Mouse (Mus musculus) E14TG2a.4 (cell line): ENCODE data around the gene Cd300ld.
"Not testable (repeated sequence)": the region's sequence is repeated elsewhere in the genome, so short reads cannot be mapped to it uniquely, and the experiment has no call there.

ENCODE experiments used
- H3K27me3 ChIP-seq: 2 replicates; pipeline ENCODE4 v1.6.1; 2014; ENCODE audit warnings: low read length, control low read depth; ENCODE audit not compliant: insufficient read depth
- H3K36me3 ChIP-seq: 2 replicates; pipeline ENCODE4 v1.6.1; 2014; ENCODE audit warnings: low read length, control low read depth; ENCODE audit not compliant: insufficient read depth
- H3K4me1 ChIP-seq: replicated peaks from 2 replicates; pipeline ENCODE4 v1.6.1; 2014; ENCODE audit warnings: low read depth, low read length, control low read depth
- H3K4me3 ChIP-seq: replicated peaks from 2 replicates; pipeline ENCODE4 v1.5.1; 2014; ENCODE audit warnings: mild to moderate bottlenecking, low read length
- H3K9me3 ChIP-seq: 2 replicates; pipeline ENCODE4 v1.6.1; 2014; ENCODE audit warnings: low read length, control low read depth
- CTCF ChIP-seq: conservative IDR thresholded peaks from 2 replicates; pipeline ENCODE4 v1.5.1; 2014; ENCODE audit warnings: low read length
- NANOG ChIP-seq: IDR thresholded peaks from 2 replicates; pipeline ENCODE4 v1.6.1; 2014; ENCODE audit warnings: borderline replicate concordance, low read length, mixed read lengths
- POU5F1 ChIP-seq: IDR thresholded peaks from 2 replicates; pipeline ENCODE4 v1.6.1; 2014; ENCODE audit warnings: low read length, borderline replicate concordance

Cd300ld gene

GRCm38 (mm10) chr11:114989793-114990192 is at the start of gene Cd300ld:
TSS of gene Cd300ld (minus strand) at chr11:114989922.
- Histone ChIP-seq H3K4me1 (no peaks in the 10 kb centered on the region), H3K9me3 (no peaks in the 10 kb centered on the region), H3K4me3 (no peak within 1 kb of the TSS), H3K27me3 (no peaks in the 10 kb centered on the region), H3K36me3 (no peaks in the 10 kb centered on the region)
- TF ChIP-seq CTCF: no peak
- TF ChIP-seq POU5F1: no peak
- no peak for TF ChIP-seq NANOG

- not testable (repeated sequence) for H3K4me1 ChIP-seq, H3K36me3 ChIP-seq, H3K4me3 ChIP-seq, H3K9me3 ChIP-seq, H3K27me3 ChIP-seq
Measured at GRCm38 (mm10) chr11:115037669-115038068, 47.9 kb upstream of the Cd300ld start, which contains the start of gene Cd300ld5. TSS of gene Cd300ld5 (minus strand) at chr11:115037769.

- H3K27me3 ChIP-seq, H3K9me3 ChIP-seq, H3K4me3 ChIP-seq, H3K36me3 ChIP-seq, H3K4me1 ChIP-seq: not testable (repeated sequence)
Measured at GRCm38 (mm10) chr11:115026912-115027311, 37.2 kb upstream of the Cd300ld start, which contains the start of gene Cd300ld4. TSS of gene Cd300ld4 (minus strand) at chr11:115027012.

GRCm38 (mm10) chr11:115016093-115016492 is 26.4 kb upstream of the Cd300ld start, which contains the start of gene Cd300ld2:
TSS of gene Cd300ld2 (minus strand) at chr11:115016193.
- H3K27me3 ChIP-seq, H3K4me1 ChIP-seq, H3K36me3 ChIP-seq, H3K9me3 ChIP-seq, H3K4me3 ChIP-seq: not testable (repeated sequence)

- TF ChIP-seq CTCF (no peak), POU5F1 (no peak), NANOG (no peak)
- Histone ChIP-seq H3K4me1 (no peaks in the 10 kb centered on the region), H3K27me3 (peaks cover 22% of the 10 kb centered on the region), H3K36me3 (no peaks in the 10 kb centered on the region), H3K9me3 (no peaks in the 10 kb centered on the region), H3K4me3 (no peak overlapping the region)
Measured at GRCm38 (mm10) chr11:115004070-115004469, 14.3 kb upstream of the Cd300ld start.

- Histone ChIP-seq H3K4me1 (no peaks in the 10 kb centered on the region), H3K27me3 (peaks cover 29% of the 10 kb centered on the region), H3K36me3 (no peaks in the 10 kb centered on the region), H3K9me3 (no peaks in the 10 kb centered on the region), H3K4me3 (no peak within 1 kb of the TSS)
- TF ChIP-seq NANOG (no peak), CTCF (no peak), POU5F1 (no peak)
Measured at GRCm38 (mm10) chr11:115001474-115002040, 11.8 kb upstream of the Cd300ld start, which contains the start of gene Cd300c2. TSS of gene Cd300c2 (minus strand) at chr11:115001880.

DNA sequence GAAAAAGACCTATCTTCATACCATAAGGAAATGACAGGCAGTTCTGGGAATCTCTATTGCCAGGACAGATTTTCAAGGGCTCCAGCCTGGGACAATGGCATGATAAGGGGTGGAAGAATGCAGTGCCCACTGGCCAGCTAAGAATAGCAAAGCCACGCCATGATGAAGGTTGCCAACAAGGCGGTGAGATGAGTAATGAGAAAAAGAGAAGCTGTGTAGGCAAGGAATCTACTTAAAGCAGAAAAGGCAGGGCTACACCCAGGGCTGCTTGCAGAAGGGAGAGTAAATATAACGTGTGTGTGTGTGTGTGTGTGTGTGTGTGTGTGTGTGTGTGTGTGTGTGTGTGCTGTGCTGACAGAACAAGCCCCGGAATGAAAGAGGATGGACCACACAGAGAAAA is 7.9 kb downstream of the Cd300ld start:
- H3K36me3 ChIP-seq: no peaks in the 10 kb centered on the region
- peaks cover 5% of the 10 kb centered on the region; the same call in 1 of the 2 replicates for H3K9me3 ChIP-seq
- H3K27me3 ChIP-seq: no peaks in the 10 kb centered on the region
- H3K4me1 ChIP-seq: no peaks in the 10 kb centered on the region
- H3K4me3 ChIP-seq: no peak overlapping the region
- TF ChIP-seq CTCF (no peak), POU5F1 (no peak)

- no peaks in the 10 kb centered on the region for H3K27me3 ChIP-seq
- TF ChIP-seq NANOG (no peak), CTCF (no peak), POU5F1 (no peak)
- H3K9me3 ChIP-seq: no peaks in the 10 kb centered on the region
- no peaks in the 10 kb centered on the region for H3K4me1 ChIP-seq
- no peaks in the 10 kb centered on the region for H3K36me3 ChIP-seq
- H3K4me3 ChIP-seq: no peak overlapping the region
Measured at GRCm38 (mm10) chr11:114972726-114973125, 17.0 kb downstream of the Cd300ld start.

DNA sequence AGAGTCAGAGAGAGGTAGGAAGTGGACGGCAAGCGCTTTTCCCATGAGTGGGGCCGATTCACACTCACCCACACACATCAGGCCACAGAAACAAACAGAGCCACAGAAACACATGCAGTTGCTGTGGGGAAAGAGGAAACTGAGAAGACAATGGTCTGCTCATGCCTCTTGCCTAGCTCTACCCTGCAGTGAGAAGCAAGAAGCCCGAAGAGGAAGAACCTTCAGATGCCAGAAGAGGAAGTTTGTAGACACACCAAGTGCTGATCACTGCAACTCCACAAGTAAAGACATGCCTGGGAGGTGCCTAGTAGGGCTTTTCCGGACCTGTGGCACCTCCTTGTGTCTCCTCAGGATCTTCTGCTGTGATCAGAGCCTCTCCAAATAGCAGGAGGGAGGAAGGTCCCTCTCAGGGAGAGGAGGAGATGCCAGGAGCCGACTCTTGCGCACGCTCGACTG is 20.9 kb downstream of the Cd300ld start, which contains the start of gene Cd300c:
TSS of gene Cd300c (minus strand) at position 406 of the 456 bp plus-strand sequence.
- Histone ChIP-seq H3K4me1 (no peaks in the 10 kb centered on the region), H3K36me3 (no peaks in the 10 kb centered on the region), H3K9me3 (peaks cover 3% of the 10 kb centered on the region; the same call in 1 of the 2 replicates), H3K27me3 (no peaks in the 10 kb centered on the region), H3K4me3 (no peak within 1 kb of the TSS)
- no peak for TF ChIP-seq CTCF
- TF ChIP-seq NANOG: no peak
- TF ChIP-seq POU5F1: no peak
